Mouse (Mus musculus) heart, embryonic 16.5 days (tissue): Measurements from ENCODE around the gene Ifna15. TPM values are rescaled to one million over a fixed set of nuclear protein-coding genes. Genes with fewer than 3 reads are reported as not detected.

Experiments
- ATAC-seq: fragments of 200-750 bp; cut with Nextera tagmentation; replicated peaks from 2 replicates; pipeline ENCODE4 v1.8.0; 2017; ENCODE audit warnings: moderate number of reproducible peaks; ENCODE audit not compliant: insufficient read depth, low FRiP score; ENCODE audit errors: extremely low read depth
- H3K27ac ChIP-seq: fragments of 300-500 bp; sonication (generic); 2 replicates; pipeline ENCODE4 v1.5.1; 2014; ENCODE audit warnings: mild to moderate bottlenecking, low read length, control low read depth, moderate library complexity
- H3K27me3 ChIP-seq: fragments of 300-500 bp; sonication (generic); 2 replicates; pipeline ENCODE4 v1.6.1; 2014; ENCODE audit warnings: low read length, mixed read lengths; ENCODE audit not compliant: control insufficient read depth, insufficient read depth
- H3K36me3 ChIP-seq: fragments of 300-500 bp; sonication (generic); 2 replicates; pipeline ENCODE4 v1.6.1; 2014; ENCODE audit not compliant: control insufficient read depth, insufficient read depth
- H3K4me1 ChIP-seq: fragments of 300-500 bp; sonication (generic); 2 replicates; pipeline ENCODE4 v1.6.1; 2014; ENCODE audit warnings: low read length, mixed read lengths; ENCODE audit not compliant: control insufficient read depth, insufficient read depth
- H3K4me2 ChIP-seq: fragments of 300-500 bp; sonication (generic); 2 replicates; pipeline ENCODE4 v1.6.1; 2014; ENCODE audit warnings: low read depth, mild to moderate bottlenecking, control low read depth, low read length
- H3K4me3 ChIP-seq: fragments of 300-500 bp; sonication (generic); 2 replicates; pipeline ENCODE4 v1.5.1; 2014; ENCODE audit warnings: mild to moderate bottlenecking, control low read depth, low read length
- H3K9ac ChIP-seq: fragments of 300-500 bp; sonication (generic); 2 replicates; pipeline ENCODE4 v1.6.1; 2014; ENCODE audit warnings: low read length, control low read depth
- H3K9me3 ChIP-seq: fragments of 300-500 bp; sonication (generic); replicated peaks from 2 replicates; pipeline ENCODE4 v1.6.1; 2016; ENCODE audit warnings: low read length; ENCODE audit not compliant: control insufficient read depth
- WGBS: fragments of 180-500 bp; shearing (Covaris S2); extraction: QIAGEN DNeasy Blood & Tissue Kit; methylation state at CpG from one replicate; pipeline ENCODE4 v1.1.7; 2014; 5-methylcytosine and 5-hydroxymethylcytosine counted together
- polyA plus RNA-seq: library from polyadenylated mRNA; unstranded; fragments of >200 nt; fragmentation: Nextera tagmentation; extraction: Ambion mirVana; gene quantifications from 2 replicates; pipeline ENCODE4 v1.2.1, GENCODE M21; 2015

Ifna15 gene
- polyA plus RNA-seq, 1 experiment from 2014 or later: not detected

DNA sequence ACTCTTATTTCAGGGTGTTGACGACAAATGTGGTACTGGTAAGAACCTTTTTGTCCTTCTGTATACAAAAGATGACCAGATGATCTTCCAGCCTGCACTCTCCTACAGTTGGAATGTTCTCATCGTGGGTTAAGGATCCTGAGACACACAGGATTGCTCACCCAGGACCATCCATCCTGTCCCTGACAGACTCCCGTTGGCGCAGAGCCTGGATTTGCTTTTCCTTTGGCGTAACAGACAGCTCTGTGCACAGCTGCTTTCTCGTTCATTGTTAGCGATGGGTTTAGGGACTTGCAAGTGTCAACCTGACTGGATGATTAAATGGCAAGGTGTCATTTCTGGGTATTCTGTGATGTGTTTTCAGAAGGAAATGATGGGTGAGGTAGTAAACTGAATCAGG lies 21.4 kb downstream of the Ifna15 start:
- H3K27me3 ChIP-seq: no peaks in the 10 kb centered on the region
- H3K4me2 ChIP-seq: no peak overlapping the region
- no peaks in the 10 kb centered on the region for H3K36me3 ChIP-seq
- no peaks in the 10 kb centered on the region for H3K9me3 ChIP-seq
- no peak; the same call in 1 of the 2 replicates for ATAC-seq
- no peak overlapping the region for H3K4me3 ChIP-seq
- no peak overlapping the region; the same call in 1 of the 2 replicates for H3K27ac ChIP-seq
- no peaks in the 10 kb centered on the region; the same call in 1 of the 2 replicates for H3K4me1 ChIP-seq
- 52% methylated on average over 7 of the region's 7 CpGs for WGBS
- H3K9ac ChIP-seq: no peak overlapping the region

DNA sequence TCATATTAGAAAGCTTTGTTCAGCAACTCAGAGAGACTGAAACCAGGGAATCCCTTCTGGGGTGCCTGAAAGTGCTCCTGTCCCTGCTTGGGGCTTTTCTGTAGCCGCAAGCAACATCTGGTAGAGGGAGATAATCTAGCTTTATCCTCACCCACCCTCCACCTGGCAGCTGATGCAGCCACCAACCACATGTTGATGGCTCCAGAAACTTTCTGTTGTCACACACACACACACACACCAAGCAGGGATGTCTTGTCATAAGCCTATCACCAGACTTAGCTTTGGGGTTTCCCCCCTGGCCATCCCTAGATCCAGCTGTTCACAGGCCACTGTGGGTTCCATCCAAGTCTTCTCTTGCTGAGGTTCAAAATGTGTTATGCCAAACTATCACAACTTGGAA lies 22.3 kb downstream of the Ifna15 start:
- no peaks in the 10 kb centered on the region for H3K36me3 ChIP-seq
- H3K4me2 ChIP-seq: no peak overlapping the region
- no peak overlapping the region for H3K4me3 ChIP-seq
- H3K9me3 ChIP-seq: no peaks in the 10 kb centered on the region
- H3K4me1 ChIP-seq: no peaks in the 10 kb centered on the region; the same call in 1 of the 2 replicates
- H3K27ac ChIP-seq: no peak overlapping the region
- no peak overlapping the region for H3K9ac ChIP-seq
- 80% methylated on average over 1 of the region's 1 CpGs for WGBS
- H3K27me3 ChIP-seq: no peaks in the 10 kb centered on the region
- no peak for ATAC-seq

DNA sequence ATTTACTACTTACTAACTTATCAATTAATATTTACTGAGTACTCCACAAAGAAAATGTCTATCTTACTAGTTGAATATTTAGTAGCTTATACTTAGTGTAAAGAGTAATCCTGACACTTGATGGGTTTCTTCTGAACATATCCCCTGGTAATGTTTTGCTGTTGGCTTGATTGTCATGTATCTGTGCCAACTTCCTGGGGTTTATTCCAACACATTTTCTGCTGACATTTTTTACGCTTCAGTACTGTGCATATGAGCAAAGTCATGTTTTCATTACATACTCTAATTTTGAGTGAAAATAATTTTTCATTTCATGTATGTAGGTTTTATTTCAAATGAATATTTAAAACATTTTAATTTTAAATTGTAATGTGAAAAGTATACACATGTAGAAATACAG lies 23.1 kb downstream of the Ifna15 start:
- Histone ChIP-seq H3K9ac (no peak overlapping the region), H3K9me3 (no peaks in the 10 kb centered on the region), H3K4me2 (no peak overlapping the region), H3K36me3 (no peaks in the 10 kb centered on the region), H3K27ac (no peak overlapping the region), H3K27me3 (no peaks in the 10 kb centered on the region), H3K4me1 (no peaks in the 10 kb centered on the region; the same call in 1 of the 2 replicates), H3K4me3 (no peak overlapping the region)
- 70% methylated on average over 1 of the region's 1 CpGs for WGBS
- ATAC-seq: no peak

DNA sequence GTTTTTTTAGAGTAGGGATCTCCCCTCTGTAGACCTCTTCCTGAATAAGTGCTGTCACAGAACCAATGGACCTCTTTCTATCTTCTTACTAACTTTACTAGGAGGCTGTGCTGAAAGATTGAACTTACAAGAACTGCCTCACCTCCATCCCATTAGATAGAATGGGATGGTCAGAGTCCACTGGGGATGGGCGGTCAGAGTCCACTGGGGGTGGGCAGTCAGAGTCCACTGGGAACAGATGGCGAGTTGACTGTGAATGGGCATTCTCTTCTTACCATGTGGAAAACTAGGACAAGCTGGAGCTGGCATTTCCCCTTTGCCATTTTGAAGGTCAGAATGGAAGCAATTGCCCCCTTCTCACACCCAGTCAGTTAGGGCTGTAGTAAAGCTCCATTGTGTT lies 24.5 kb downstream of the Ifna15 start:
- Histone ChIP-seq H3K4me3 (no peak overlapping the region), H3K27me3 (no peaks in the 10 kb centered on the region), H3K4me1 (no peaks in the 10 kb centered on the region; the same call in 1 of the 2 replicates), H3K36me3 (no peaks in the 10 kb centered on the region), H3K27ac (no peak overlapping the region), H3K4me2 (no peak overlapping the region), H3K9me3 (no peaks in the 10 kb centered on the region), H3K9ac (no peak overlapping the region)
- ATAC-seq: no peak
- 90% methylated on average over 2 of the region's 2 CpGs for WGBS

DNA sequence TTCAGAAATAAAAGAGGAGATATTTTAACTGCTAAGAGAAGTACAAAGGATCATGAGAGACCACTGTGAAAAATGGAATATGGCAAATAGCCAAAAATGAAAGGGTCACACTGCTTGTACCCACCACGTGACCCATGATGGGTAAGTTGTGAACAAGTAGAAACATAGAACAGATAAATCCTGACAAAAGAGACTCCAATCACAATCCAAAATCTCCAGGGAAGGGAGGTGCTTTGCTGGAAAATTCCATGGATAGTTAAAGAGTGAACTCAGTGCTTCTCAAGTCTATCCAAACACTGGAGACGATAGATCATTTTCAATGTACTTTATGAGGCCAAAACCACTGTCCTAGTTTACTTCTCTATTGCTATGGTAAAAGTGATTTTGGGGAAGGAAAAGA lies 27.2 kb downstream of the Ifna15 start:
- Histone ChIP-seq H3K9ac (no peak overlapping the region), H3K9me3 (no peaks in the 10 kb centered on the region), H3K4me3 (no peak overlapping the region), H3K27me3 (no peaks in the 10 kb centered on the region), H3K36me3 (no peaks in the 10 kb centered on the region), H3K4me2 (no peak overlapping the region), H3K4me1 (no peaks in the 10 kb centered on the region), H3K27ac (no peak overlapping the region)
- WGBS: 58% methylated on average over 2 of the region's 2 CpGs
- no peak for ATAC-seq

DNA sequence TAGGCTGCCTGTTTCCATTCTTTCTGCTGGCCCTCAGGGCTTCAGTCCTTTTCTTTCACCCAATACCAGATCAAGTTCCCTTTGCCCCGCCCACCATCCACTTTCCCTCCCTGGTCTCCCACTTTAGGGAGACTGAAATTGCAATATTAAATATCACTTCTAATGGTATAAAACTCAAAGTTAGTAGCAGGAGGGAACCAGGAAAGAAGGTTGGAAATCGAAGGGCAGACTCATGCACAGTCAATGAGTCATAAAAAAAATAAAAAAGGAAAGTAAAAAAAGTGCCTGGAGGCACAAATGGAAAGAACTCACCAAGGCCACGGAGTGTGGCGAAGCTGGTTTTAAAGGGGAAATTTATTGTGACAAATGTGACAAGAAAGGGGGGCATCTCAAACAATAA lies 27.8 kb downstream of the Ifna15 start:
- ATAC-seq: no peak
- no peaks in the 10 kb centered on the region for H3K9me3 ChIP-seq
- H3K9ac ChIP-seq: no peak overlapping the region
- no peak overlapping the region for H3K4me3 ChIP-seq
- WGBS: 76% methylated on average over 4 of the region's 4 CpGs
- H3K4me2 ChIP-seq: no peak overlapping the region
- H3K27me3 ChIP-seq: no peaks in the 10 kb centered on the region
- no peaks in the 10 kb centered on the region for H3K36me3 ChIP-seq
- H3K4me1 ChIP-seq: no peaks in the 10 kb centered on the region
- H3K27ac ChIP-seq: no peak overlapping the region

DNA sequence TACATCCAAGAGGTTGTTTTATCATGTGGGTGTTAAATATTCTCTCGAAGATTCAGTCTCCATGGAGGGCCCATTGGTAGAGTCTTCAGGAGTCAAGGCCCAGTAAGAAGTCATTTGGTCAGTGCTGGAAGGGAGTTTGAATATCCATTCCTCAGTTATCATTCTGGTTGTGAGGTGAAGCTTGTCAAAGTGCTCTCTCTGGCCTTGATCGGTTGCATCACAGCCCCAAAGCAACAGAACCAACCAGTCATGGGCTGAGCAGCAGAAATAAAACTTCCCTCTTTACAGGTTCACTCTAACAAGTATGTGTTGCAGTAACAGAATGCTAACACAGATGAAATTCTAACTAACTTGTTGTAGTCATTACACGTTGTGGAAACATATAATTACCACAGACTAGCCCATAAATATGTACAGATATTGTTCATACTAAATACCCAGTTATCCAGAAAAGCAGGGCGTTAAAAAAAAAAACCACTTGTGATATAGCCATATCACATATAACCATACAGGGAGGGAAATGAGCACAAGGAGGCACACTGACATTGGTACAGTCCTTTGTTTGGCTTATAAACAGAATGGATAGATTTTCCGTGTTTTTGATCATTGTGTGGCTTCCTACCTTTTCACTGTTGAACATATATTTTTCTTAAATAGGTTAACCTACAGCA lies 31.5 kb downstream of the Ifna15 start:
- H3K27me3 ChIP-seq: no peaks in the 10 kb centered on the region

DNA sequence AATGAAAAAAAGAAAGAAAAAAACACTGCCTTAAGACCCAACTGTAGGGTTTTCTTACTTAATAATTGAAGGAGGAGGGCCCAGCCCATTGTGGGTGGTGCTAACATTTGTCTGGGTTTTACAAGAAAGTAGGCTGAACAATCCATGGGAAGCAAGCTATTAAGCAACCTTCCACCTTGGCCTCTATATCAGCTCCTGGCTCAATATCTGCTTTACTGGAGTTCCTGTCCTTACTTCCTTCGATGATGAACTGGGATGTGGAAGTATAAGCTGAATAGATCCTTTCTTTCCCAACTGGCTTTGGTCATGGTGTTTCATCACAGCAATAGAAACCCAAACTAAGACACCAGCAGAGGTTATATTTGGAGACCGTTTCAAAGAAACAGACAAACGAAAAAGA lies 32.7 kb downstream of the Ifna15 start:
- Histone ChIP-seq H3K9me3 (no peaks in the 10 kb centered on the region), H3K36me3 (no peaks in the 10 kb centered on the region), H3K4me1 (no peaks in the 10 kb centered on the region), H3K27me3 (no peaks in the 10 kb centered on the region), H3K4me2 (no peak overlapping the region), H3K9ac (no peak overlapping the region), H3K4me3 (no peak overlapping the region), H3K27ac (no peak overlapping the region)
- 66% methylated on average over 3 of the region's 3 CpGs for WGBS
- no peak for ATAC-seq

More for the DNA sequence above, 31.5 kb downstream of the Ifna15 start:
- WGBS: 73% methylated on average over 5 of the region's 5 CpGs
- Histone ChIP-seq H3K9ac (no peak overlapping the region), H3K4me2 (no peak overlapping the region), H3K27ac (no peak overlapping the region), H3K36me3 (no peaks in the 10 kb centered on the region), H3K4me3 (no peak overlapping the region), H3K9me3 (no peaks in the 10 kb centered on the region), H3K4me1 (no peaks in the 10 kb centered on the region)
- ATAC-seq: no peak

DNA sequence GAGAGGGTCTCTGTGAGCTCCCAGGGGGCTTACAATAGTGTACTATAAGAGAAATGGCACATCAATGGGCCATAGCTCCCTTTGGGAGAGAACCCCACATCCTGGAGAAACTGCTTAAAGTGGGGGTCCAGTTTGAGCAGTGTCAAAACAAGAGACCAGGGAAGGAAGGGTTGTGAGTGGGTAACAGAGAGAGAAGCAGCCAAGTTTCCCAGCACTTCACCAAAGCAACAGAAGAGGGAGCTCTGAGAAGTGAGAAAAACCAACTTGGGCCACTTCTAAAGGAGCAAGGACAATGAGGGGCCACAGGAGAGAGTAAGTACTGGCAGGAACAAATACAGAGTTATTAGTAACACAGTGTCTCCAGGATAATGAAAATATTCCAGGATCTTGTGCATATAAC lies 34.8 kb downstream of the Ifna15 start:
- H3K27me3 ChIP-seq: no peaks in the 10 kb centered on the region
- no peaks in the 10 kb centered on the region for H3K9me3 ChIP-seq
- no peak overlapping the region for H3K4me3 ChIP-seq
- H3K4me1 ChIP-seq: no peaks in the 10 kb centered on the region
- no peak overlapping the region for H3K4me2 ChIP-seq
- no peak for ATAC-seq
- no peak overlapping the region for H3K27ac ChIP-seq
- no peaks in the 10 kb centered on the region for H3K36me3 ChIP-seq
- no peak overlapping the region for H3K9ac ChIP-seq
